Mouse (Mus musculus): ENCODE measurements at regions not wholly inside any gene's neighbourhood (a gene's known extent, or its start where the extent isn't known, plus 50 kb on each side); places are given as distances from the start of the nearest gene placed in this dataset.

- no peak for DNase-seq (ENCODE audit: low spot score)
These were observed 645.1 kb downstream of the Pdha2 start for GRCm38 (mm10) chr3:140566996-140567517.

DNA sequence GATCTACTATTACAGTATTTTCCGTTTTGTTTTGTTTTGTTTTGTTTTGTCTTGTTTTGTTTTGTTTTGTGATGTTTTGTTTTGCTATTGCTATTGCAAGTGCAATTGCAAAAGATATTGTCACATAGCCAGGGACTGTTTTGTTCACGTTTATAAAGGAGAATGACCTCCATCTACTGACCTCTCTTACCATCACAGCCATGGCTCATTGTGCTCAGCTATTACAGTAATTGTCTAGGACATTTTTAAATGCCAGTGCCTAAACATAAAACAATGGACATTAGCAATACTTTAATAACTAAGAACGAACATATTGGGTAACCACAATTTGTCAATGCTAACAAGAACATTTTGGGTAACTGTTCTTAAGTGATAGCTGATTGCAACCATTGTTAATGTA lies 657.4 kb downstream of the Pdha2 start:
- no peak for DNase-seq (ENCODE audit: low spot score)

- no peak for DNase-seq (ENCODE audit: low spot score)
These were observed 663.7 kb downstream of the Pdha2 start for GRCm38 (mm10) chr3:140548483-140548882.

DNA sequence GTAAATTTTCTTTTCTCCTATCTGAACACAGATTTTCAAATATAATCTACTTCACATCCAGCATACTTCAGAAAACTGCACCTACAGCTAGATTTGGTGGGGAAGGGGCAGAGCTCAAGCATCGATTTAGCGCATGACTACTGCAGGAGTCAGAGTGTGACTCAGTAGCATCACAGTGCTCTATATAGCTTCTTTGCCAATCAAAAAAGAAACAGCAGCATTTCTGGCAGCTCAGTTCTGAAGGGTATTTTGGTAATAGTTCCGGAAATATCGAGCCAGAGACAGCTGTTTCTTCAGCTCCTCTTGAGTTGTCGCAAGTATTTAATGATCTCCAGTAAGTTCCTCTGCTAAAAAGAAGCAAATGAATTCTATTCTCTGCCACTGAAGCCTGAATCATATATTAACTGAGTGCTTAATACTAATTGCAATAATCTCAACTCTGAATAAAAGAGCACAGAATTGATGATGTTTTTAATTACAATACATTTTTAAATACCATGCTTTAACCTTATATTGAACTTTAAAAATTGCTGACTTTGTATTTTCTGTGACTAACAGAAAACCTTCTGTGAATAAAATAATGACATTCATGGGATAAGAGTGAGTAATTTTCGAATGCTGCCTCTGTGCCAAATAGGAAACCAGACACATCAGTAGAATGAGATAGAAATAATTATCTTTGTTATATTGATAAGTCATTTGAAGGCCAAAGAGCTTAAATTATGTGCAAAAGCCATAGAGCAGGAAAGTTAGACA lies 680.2 kb downstream of the Pdha2 start:
- DNase-seq (ENCODE audit: low spot score), result no peak

GRCm38 (mm10) chr3:140521653-140522278 lies 690.4 kb downstream of the Pdha2 start:
- DNase-seq (ENCODE audit: low spot score), result no peak

GRCm38 (mm10) chr3:140510835-140511234 lies 701.3 kb downstream of the Pdha2 start:
- DNase-seq (ENCODE audit: low spot score), result no peak

- no peak for DNase-seq (ENCODE audit: low spot score)
These were observed 702.1 kb downstream of the Pdha2 start for GRCm38 (mm10) chr3:140510094-140510493.

GRCm38 (mm10) chr3:140494134-140494533 lies 718.0 kb downstream of the Pdha2 start:
- DNase-seq (ENCODE audit: low spot score), result peak; percentile 24

DNA sequence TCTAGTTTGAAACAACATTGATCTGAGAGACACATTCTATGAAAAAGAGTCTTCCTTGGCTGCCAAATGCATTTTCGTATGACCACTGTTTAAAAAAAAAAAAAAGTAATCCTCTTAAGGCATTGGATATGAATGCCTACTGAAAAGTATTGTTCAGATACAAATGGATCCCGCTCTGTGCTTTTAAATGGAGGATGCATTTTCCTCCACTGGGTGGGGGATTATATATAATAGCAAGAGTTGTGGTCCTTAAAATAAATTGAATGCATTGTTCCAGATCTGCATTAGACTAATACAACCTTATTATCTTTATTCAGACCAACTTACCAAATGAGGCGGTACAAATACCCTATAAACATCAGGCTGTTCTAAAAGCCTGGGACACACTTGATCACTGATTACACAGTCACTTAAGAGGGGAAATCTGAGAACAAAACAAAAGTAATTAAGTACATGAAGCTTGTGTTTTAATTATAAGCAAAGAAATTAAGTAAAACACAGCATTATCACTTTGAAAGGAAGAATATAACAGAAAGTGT lies 734.4 kb downstream of the Pdha2 start:
- DNase-seq (ENCODE audit: low spot score), result no peak

DNA sequence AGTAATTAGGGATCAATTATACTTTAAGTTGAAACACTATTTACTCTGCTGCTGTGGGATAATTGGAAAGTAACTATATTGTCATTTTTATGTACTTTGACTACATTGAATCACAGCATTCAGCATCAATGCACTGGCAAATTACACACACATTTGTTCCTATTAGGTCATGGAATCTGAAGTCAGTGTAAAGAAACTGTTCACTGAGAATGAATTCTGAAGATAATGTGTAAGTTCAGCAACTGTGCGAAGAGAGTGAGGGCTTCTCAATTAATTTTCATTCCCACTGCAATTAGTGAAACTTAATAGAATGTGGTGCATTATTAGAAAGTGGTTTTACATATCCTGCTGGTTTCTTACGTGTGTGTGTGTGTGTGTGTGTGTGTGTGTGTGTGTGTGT lies 735.6 kb downstream of the Pdha2 start:
- DNase-seq (ENCODE audit: low spot score), result no peak

- peak; percentile 2 for DNase-seq (ENCODE audit: low spot score)
These were observed 759.6 kb downstream of the Pdha2 start for GRCm38 (mm10) chr3:140452513-140452912.

GRCm38 (mm10) chr3:140451148-140451547 lies 761.0 kb downstream of the Pdha2 start:
- no peak for DNase-seq (ENCODE audit: low spot score)

DNA sequence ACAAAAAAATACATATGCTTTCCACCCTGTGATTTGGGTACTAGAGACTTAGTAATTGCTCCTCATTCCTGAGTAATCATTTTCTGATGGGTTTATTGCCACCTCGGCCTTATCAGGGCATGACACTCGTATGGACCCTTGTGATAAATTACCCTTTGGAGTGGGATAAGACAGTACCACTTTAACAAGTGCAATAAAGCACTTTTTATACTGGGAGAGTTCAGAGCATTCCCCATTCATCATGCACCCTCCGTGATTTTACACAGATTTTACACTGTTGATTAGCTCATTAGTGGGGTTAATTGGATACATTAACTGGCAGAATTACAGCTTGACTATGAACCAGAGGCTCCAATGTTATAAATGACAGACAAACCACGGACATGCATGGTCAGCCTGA lies 802.9 kb downstream of the Pdha2 start:
- no peak for DNase-seq (ENCODE audit: low spot score)
